Mouse (Mus musculus) stomach, embryonic 14.5 days (tissue): ENCODE data around the gene Atp2a2. TPM values are rescaled to one million over a fixed set of nuclear protein-coding genes. Genes with fewer than 3 reads are reported as not detected.
"Not testable (repeated sequence)": the region's sequence is repeated elsewhere in the genome, so short reads cannot be mapped to it uniquely, and the experiment has no call there.

Experiments used
- ATAC-seq: fragments of 200-750 bp; cut with Nextera tagmentation; 2 replicates; pipeline ENCODE4 v1.8.0; 2017; ENCODE audit warnings: low read depth, moderate TSS enrichment; ENCODE audit not compliant: insufficient number of reproducible peaks, insufficient read depth, low FRiP score
- H3K27ac ChIP-seq: fragments of 300-500 bp; sonication (generic); 2 replicates; pipeline ENCODE4 v1.5.1; 2014; ENCODE audit warnings: mild to moderate bottlenecking, low read length, moderate library complexity, mixed read lengths
- H3K27me3 ChIP-seq: fragments of 300-500 bp; sonication (generic); 2 replicates; pipeline ENCODE4 v1.6.1; 2014; ENCODE audit warnings: low read length, control low read depth, mixed read lengths; ENCODE audit not compliant: control insufficient read depth, insufficient read depth
- H3K36me3 ChIP-seq: fragments of 300-500 bp; sonication (generic); 2 replicates; pipeline ENCODE4 v1.6.1; 2014; ENCODE audit warnings: mild to moderate bottlenecking, control low read depth, low read length, moderate library complexity, mixed read lengths; ENCODE audit not compliant: control insufficient read depth, insufficient read depth
- H3K4me1 ChIP-seq: fragments of 300-500 bp; sonication (generic); 2 replicates; pipeline ENCODE4 v1.6.1; 2014; ENCODE audit warnings: low read length, control low read depth, mixed read lengths; ENCODE audit not compliant: control insufficient read depth, insufficient read depth
- H3K4me2 ChIP-seq: fragments of 300-500 bp; sonication (generic); replicated peaks from 2 replicates; pipeline ENCODE4 v1.6.1; 2014; ENCODE audit warnings: low read depth, low read length, control low read depth
- H3K4me3 ChIP-seq: fragments of 300-500 bp; sonication (generic); 2 replicates; pipeline ENCODE4 v1.5.1; 2014; ENCODE audit warnings: low read depth, low read length, control low read depth
- H3K9ac ChIP-seq: fragments of 300-500 bp; sonication (generic); replicated peaks from 2 replicates; pipeline ENCODE4 v1.6.1; 2014; ENCODE audit warnings: low read depth, mild to moderate bottlenecking, control low read depth, low read length, moderate library complexity, mixed read lengths
- H3K9me3 ChIP-seq: fragments of 300-500 bp; sonication (generic); 2 replicates; pipeline ENCODE4 v1.6.1; 2016; ENCODE audit warnings: low read depth, low read length, control low read depth; ENCODE audit not compliant: control insufficient read depth
- WGBS: fragments of 180-500 bp; shearing (Covaris S2); extraction: QIAGEN DNeasy Blood & Tissue Kit; methylation state at CpG from one replicate; pipeline ENCODE4 v1.1.7; 2014; 5-methylcytosine and 5-hydroxymethylcytosine counted together
- polyA plus RNA-seq: library from polyadenylated mRNA; unstranded; fragments of >200 nt; fragmentation: Nextera tagmentation; extraction: Ambion mirVana; gene quantifications from 2 replicates; pipeline ENCODE4 v1.2.1, GENCODE M21; 2014

Gene Atp2a2
- polyA plus RNA-seq, 1 experiment from 2014 or later: 36.7 TPM

GRCm38 (mm10) chr5:122458066-122458465, 44.0 kb downstream of the Atp2a2 start:
- no peaks in the 10 kb centered on the region for H3K27me3 ChIP-seq
- no peak overlapping the region for H3K27ac ChIP-seq
- 95% methylated on average over 4 of the region's 4 CpGs for WGBS
- no peak overlapping the region for H3K4me2 ChIP-seq
- ATAC-seq: no peak
- peaks cover 99% of the 10 kb centered on the region for H3K36me3 ChIP-seq
- H3K9me3 ChIP-seq: no peaks in the 10 kb centered on the region
- no peak overlapping the region for H3K9ac ChIP-seq
- no peak overlapping the region for H3K4me3 ChIP-seq
- no peaks in the 10 kb centered on the region for H3K4me1 ChIP-seq

- H3K4me3 ChIP-seq, H3K27me3 ChIP-seq, H3K9me3 ChIP-seq, H3K9ac ChIP-seq, H3K4me2 ChIP-seq, H3K27ac ChIP-seq, ATAC-seq, H3K4me1 ChIP-seq: not testable (repeated sequence)
- WGBS: 86% methylated on average over 9 of the region's 9 CpGs
- H3K36me3 ChIP-seq: peaks cover 97% of the 10 kb centered on the region
Measured at GRCm38 (mm10) chr5:122457054-122457453, 45.0 kb downstream of the Atp2a2 start.

- no peak overlapping the region for H3K27ac ChIP-seq
- H3K4me3 ChIP-seq: no peak overlapping the region
- H3K4me2 ChIP-seq: no peak overlapping the region
- ATAC-seq: no peak
- WGBS: 86% methylated on average over 3 of the region's 3 CpGs
- no peaks in the 10 kb centered on the region for H3K4me1 ChIP-seq
- no peak overlapping the region for H3K9ac ChIP-seq
- no peaks in the 10 kb centered on the region for H3K9me3 ChIP-seq
- H3K27me3 ChIP-seq: no peaks in the 10 kb centered on the region
- peaks cover 86% of the 10 kb centered on the region for H3K36me3 ChIP-seq
Measured at GRCm38 (mm10) chr5:122455584-122455983, 46.4 kb downstream of the Atp2a2 start.

DNA sequence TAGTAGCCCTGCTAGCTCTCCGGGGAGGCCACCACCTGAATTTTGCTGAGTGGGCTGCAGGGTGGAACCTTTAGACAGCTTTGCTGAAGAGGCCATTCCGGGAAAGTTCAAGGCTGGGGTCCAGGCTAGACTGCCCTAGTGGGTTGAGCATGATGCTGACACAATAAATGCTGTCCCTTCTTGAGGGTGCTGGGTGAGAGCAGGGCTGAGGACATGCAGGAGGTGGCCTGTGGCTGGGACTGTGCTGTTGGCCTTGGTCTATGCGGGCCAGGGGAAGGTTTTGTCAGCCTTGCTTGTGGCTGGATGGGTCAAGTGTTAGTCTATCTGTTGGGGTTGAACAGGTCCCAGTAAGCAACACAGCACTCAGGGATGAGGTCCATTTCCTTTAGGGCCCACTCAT, 47.1 kb downstream of the Atp2a2 start:
- H3K4me1 ChIP-seq: no peaks in the 10 kb centered on the region
- ATAC-seq: no peak
- H3K27ac ChIP-seq: no peak overlapping the region
- H3K4me2 ChIP-seq: no peak overlapping the region
- WGBS: 96% methylated on average over 3 of the region's 3 CpGs
- no peaks in the 10 kb centered on the region for H3K9me3 ChIP-seq
- peaks cover 79% of the 10 kb centered on the region for H3K36me3 ChIP-seq
- no peak overlapping the region for H3K4me3 ChIP-seq
- H3K9ac ChIP-seq: no peak overlapping the region
- no peaks in the 10 kb centered on the region for H3K27me3 ChIP-seq

DNA sequence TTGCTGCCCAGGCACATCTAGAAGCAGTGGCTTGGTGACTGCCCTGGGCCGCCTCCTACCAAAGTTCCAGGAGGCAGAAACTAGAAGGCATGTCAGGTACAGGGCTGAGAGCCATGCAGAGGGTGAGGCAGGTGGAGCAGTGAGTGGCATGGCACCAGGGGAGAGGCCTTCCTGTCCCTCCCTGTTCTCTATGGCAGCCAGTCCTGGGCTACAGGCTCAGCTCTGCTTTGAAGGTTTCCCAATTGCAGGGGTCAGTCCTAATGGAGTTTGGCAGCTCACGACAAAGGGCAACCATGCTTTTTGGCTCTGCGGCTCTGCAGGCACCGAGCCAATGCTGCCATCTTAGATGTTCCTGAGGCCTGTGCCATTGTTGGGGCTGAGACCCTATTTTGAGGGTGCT, 47.6 kb downstream of the Atp2a2 start:
- no peaks in the 10 kb centered on the region for H3K27me3 ChIP-seq
- H3K4me3 ChIP-seq: no peak overlapping the region
- H3K4me1 ChIP-seq: no peaks in the 10 kb centered on the region
- ATAC-seq: no peak
- WGBS: 87% methylated on average over 4 of the region's 4 CpGs
- no peak overlapping the region for H3K4me2 ChIP-seq
- peaks cover 75% of the 10 kb centered on the region for H3K36me3 ChIP-seq
- no peak overlapping the region for H3K9ac ChIP-seq
- H3K27ac ChIP-seq: no peak overlapping the region
- H3K9me3 ChIP-seq: no peaks in the 10 kb centered on the region

- Histone ChIP-seq H3K36me3 (peaks cover 62% of the 10 kb centered on the region), H3K9ac (no peak overlapping the region), H3K9me3 (no peaks in the 10 kb centered on the region), H3K4me2 (no peak overlapping the region), H3K27me3 (no peaks in the 10 kb centered on the region), H3K27ac (no peak overlapping the region), H3K4me3 (no peak overlapping the region), H3K4me1 (no peaks in the 10 kb centered on the region)
- ATAC-seq: no peak
- WGBS: 73% methylated on average over 6 of the region's 6 CpGs
Measured at GRCm38 (mm10) chr5:122453188-122453587, 48.8 kb downstream of the Atp2a2 start.

GRCm38 (mm10) chr5:122452194-122452593, 49.8 kb downstream of the Atp2a2 start:
- peaks cover 52% of the 10 kb centered on the region for H3K36me3 ChIP-seq
- H3K27ac ChIP-seq: no peak overlapping the region
- no peaks in the 10 kb centered on the region for H3K4me1 ChIP-seq
- no peak overlapping the region for H3K4me3 ChIP-seq
- WGBS: 72% methylated on average over 7 of the region's 7 CpGs
- no peak overlapping the region for H3K4me2 ChIP-seq
- no peak for ATAC-seq
- H3K9ac ChIP-seq: no peak overlapping the region
- H3K9me3 ChIP-seq: no peaks in the 10 kb centered on the region
- no peaks in the 10 kb centered on the region for H3K27me3 ChIP-seq

DNA sequence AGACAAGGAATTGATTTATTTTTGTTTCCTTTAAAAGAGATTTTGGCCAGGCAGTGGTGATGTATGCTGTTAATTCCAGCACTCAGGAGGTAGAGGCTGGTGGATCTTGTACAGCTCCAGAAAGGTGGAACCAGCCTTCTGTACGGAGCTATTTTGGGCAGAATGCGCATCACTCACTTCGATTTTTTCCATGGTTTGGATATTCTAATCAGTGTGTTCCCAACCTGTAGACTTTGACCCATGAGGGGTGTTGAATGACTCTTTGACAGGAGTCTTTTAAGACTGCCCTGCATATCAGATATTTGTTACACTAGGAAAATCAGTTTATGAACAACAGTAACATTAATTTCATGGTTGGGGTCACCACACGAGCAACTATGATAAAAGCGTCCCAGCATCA, 50.7 kb downstream of the Atp2a2 start:
- H3K27me3 ChIP-seq: no peaks in the 10 kb centered on the region
- H3K27ac ChIP-seq: no peak overlapping the region
- H3K9me3 ChIP-seq: no peaks in the 10 kb centered on the region
- no peak overlapping the region for H3K4me2 ChIP-seq
- H3K36me3 ChIP-seq: peaks cover 45% of the 10 kb centered on the region
- no peak overlapping the region for H3K4me3 ChIP-seq
- ATAC-seq: no peak
- no peak overlapping the region for H3K9ac ChIP-seq
- 75% methylated on average over 5 of the region's 5 CpGs for WGBS
- no peaks in the 10 kb centered on the region for H3K4me1 ChIP-seq

DNA sequence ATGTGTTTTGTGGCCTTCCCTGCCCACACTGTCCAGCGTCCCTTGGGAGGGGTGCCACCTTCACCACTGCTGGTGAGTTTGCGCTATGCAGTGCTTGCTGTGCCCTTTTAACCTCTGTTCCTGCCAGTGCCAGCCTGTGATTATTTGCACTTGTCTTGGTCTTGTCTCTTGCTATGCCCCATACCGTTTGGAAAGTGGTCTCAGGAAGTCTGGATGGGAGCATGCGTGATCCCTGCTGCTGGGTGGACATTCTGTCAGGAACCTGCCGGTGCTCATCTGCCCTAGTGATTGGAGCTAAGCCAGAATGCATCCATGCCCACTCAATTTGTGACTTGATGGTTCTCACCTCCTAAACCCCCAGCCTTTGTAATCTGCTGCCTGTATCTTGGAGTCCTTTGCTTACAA, 51.1 kb downstream of the Atp2a2 start:
- Histone ChIP-seq H3K36me3 (peaks cover 44% of the 10 kb centered on the region), H3K27me3 (no peaks in the 10 kb centered on the region), H3K27ac (no peak overlapping the region), H3K9me3 (no peaks in the 10 kb centered on the region), H3K4me2 (no peak overlapping the region), H3K4me1 (no peaks in the 10 kb centered on the region), H3K9ac (no peak overlapping the region), H3K4me3 (no peak overlapping the region)
- WGBS: 55% methylated on average over 5 of the region's 5 CpGs
- ATAC-seq: no peak
